Mouse (Mus musculus) spleen, embryonic (tissue): ENCODE results near the gene Atp2b1.

Experiments
- CTCF ChIA-PET: fragments of 350-600 bp; sonication (Branson Sonifier 250); formaldehyde crosslinking; loops from one replicate; lab custom pipeline; 2022; lab: Charles Lee

Atp2b1 gene

DNA sequence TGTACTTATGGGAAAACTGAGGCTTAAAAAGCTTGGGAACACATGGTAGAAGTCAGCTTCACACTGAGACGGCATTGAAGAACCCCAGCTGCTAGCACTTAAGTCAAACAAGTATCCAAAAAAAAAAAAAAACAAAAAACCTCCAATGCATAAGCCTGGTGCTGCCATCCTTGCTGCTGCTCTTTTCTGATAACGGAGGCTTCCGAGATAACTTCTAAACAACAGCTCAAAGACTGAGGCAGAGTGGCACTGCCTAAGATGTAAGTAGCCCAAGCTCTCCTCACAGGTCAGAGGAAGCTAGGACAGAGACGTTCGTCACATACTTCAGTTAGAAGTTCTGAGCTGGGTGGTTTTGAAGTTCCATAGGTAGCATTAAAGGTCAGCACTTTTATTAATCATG is 113.3 kb downstream of the Atp2b1 start:
- CTCF ChIA-PET: no interaction called here

DNA sequence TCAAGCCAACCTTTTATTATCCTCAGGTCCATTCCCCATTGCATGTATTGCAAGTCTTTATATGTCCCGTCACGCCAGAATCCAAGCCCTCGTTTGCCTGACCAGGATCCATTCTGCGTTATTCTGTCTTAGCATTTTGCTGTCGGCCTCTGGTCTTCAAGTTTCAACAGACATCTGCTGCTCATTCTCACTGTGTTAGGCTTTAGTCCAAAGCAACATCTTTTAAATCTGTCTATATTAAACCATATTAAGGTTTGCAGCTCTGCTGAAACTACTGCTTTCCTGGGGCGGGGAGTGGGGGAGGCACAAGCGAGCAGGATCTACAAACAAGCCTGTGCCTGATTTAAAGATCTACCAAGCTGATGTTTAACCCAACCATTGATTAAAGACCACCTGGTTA is 115.6 kb downstream of the Atp2b1 start:
- CTCF ChIA-PET: no interaction called here

DNA sequence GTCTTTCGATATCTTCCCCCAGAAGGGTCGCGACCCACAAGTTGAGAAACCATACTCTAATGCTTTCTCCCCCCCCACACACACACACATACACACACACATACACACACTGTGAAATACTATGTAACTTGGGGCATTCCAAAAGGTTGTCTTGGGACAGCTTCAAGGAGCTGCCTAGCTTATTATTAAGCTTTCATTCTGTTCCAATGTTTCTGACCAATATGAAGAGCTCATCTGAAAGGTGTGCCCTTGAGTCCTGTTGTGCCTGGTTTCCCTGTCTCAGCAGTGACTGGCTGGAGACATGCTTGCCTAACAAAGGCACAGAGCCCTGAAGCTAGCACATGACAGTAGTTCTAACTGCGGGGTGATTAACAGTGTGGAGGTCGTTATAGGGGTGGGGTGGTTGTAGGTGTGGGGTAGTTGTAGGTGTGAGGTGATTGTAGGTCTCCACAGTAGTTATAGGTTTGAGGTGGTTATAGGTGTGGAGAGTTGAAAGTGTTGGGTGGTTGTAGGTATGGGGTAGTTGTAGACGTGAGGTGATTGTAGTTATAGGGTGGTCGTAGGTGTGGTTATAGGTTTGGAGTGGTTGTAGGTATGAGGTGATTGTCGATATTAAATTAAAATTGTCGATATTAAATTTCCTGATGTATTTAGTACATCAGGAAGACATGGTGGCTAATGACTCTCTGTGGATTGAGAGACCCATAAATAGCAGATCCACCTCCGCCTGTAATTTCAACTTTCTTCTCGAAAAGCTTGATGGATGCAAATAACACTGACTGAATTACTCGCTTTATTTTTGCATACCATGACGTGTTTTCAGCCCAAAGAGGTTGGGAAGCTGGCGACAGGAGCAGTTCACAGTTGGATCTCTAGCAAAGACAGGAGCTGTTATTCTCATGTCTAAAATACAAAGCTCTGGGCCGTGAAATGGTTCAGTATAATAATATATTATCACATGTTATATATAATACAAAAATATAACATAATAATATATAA is 119.9 kb downstream of the Atp2b1 start:
- CTCF ChIA-PET: no interaction called here

DNA sequence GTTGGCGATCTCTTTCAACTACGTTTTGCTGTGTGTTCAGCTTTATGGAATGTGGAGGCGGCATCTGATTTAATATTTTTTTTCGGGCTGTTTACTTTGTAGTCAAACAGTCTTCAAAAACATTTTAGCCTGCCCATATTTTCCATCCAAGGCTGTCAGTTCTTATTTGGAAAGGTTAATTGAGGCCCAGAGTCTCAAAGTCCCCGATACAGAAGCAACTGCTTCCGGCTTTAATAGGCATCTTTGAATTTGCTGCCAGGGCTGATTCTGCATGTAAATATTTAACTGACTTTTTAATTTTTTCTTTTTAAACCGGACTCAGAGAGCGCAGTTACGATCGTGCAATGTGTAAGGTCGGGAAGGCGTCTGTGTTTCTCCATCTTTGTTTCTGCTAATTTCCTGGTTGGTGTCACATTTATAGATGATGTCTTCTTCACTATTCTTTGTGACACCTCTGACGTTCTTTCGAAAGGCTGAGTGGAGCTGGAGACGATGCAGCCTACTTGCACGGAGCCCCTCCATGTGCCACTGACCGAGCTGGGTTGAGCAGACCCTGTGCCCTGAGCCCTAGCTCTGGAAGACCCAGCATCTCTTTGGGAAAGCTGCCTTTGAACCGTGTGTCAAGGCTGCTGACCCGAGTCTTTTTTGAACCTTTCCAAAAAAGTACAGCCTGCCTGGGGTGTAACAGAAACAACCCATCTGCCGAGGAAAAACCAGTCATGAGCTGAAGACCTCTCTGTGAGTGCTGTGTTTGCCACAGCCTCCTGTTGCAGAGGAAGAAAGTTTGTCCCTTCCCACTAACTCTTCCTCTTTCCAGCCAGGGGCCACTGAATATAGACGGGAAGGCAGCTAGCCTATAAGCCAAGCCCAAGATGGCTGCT is 123.2 kb downstream of the Atp2b1 start:
- CTCF ChIA-PET: interaction anchor here (0.5 kb wide), 1 partner anchor 9 kb away, joined by 3 read pairs; no protein-coding TSS in a partner anchor

DNA sequence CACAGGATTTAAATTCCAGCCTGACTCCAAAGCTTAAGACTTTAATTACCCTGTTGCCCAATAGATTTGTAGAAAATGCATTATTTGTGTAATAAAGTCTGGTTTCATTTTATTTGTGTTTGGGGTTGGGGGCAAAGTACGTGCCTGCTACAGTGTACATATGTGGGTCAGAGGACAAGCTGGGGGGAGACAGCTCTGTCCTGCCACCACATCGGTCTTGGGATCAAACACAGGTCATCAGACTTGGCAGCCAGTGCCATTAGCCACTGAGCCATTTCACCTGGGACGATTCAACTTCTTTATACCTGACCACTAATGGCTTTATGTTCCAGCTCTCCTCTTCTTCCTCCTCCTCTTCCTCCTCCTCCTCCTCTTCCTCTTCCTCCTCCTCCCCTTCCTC is 124.7 kb downstream of the Atp2b1 start:
- CTCF ChIA-PET: no interaction called here

DNA sequence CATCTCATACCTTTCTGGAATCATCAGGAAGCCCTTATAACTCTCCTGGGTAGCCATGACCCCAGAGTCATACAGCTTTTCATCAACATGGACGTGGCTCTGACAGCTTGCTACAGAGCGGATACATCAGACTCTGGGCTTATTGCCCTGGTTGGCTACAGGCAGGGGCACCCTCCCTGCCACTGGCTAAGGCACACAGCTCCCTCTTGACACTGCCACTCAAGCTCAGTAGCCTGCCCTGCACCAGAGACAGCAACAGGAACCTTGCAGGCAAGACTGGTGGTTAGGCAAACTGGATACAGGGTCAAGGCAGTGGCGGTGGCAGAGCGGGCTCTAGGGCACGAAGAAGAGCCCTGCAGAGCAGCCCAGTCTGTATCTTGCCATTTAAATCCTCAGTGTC is 126.0 kb downstream of the Atp2b1 start:
- CTCF ChIA-PET: no interaction called here

DNA sequence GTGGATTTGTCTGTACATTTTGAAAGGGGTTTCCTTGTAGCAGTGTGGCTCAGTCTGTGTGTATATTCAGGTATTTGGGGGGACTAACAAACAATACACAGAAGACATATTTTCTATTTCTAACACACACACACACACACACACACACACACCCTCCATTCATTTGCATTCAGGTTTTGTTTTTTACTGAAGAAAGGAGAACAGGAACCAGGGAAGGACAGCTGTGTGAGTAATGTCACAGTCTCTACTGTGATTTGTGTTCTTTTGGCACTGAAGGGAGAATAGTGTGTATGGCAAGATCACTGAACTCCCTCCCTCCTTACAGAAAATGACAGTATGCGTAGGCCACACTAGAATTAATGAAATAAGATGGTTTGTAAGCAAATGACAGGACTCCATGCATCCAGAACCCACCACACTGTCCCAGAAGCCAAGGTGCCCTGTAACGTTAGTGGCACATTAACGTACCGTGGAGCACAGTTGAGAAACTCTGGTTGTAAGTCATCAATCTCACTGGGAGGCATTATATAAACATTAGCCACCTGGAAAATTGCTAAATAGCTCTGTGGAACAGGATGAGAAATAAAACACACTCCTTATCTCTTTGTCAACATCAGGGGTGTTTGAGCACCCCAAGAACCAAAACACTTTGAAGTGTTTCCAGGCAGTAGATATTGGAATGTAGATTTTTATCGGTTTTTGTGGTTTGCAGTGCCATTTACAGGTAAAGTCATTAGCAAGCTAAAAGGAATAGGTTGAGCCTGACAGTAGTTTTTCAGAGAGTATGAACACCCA is 132.7 kb downstream of the Atp2b1 start:
- CTCF ChIA-PET: no interaction called here

DNA sequence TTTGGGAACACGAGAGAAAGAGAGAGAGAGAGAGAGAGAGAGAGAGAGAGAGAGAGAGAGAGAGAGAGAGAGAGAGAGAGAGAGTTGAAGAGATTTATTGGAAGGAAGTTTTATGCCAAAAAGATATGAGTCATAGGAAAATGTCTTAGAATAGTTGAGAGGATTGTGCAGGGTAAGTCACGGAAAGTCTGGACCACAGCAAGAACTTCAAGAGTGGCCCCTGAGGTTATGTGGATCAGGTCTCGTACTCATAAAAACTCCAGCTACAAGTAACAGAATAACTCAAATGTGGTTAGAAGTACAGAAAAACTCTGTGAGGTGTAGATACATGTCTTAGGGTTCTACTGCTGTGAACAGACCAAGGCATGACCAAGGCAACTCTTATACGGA is 133.3 kb downstream of the Atp2b1 start:
- CTCF ChIA-PET: no interaction called here

DNA sequence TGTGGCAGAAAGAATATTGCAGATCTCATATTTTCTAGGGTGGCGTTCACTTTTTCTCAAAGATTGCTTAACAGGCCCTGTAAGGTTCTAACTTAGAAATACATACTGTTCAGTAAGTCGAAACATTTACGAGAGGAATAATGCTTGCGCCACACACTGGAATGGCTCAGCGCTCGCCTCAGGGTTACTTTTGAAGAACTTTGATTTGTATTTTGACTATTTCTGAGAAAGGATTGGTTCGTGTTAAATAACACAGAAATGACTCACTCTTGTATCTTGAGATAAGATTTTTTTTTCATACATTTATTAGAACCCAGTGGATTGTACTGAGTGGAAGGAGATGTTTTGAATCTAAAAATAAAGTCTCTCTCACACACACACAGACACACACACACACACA is 135.9 kb downstream of the Atp2b1 start:
- CTCF ChIA-PET: no interaction called here

DNA sequence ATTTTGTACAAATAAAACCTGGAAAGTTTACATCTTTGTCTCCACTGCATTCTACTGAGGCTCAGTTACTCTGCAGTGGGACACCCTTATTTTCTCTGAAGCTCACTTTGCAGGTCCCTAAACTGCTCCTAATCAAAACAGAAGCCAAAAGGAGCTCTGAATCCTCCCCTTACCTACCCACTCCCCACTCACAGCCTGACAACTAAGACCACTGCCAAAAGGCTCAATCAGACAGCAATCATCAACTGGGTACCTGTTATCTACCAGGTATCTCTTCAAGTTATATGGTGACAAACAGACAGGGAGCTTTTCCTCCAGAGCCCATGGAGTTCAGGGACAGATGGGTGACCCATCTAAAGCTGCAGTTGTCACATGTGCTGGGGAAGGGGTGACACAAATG is 138.9 kb downstream of the Atp2b1 start:
- CTCF ChIA-PET: interaction anchor here (0.5 kb wide), 1 partner anchor 310 kb away, joined by 9 read pairs; no protein-coding TSS in a partner anchor

DNA sequence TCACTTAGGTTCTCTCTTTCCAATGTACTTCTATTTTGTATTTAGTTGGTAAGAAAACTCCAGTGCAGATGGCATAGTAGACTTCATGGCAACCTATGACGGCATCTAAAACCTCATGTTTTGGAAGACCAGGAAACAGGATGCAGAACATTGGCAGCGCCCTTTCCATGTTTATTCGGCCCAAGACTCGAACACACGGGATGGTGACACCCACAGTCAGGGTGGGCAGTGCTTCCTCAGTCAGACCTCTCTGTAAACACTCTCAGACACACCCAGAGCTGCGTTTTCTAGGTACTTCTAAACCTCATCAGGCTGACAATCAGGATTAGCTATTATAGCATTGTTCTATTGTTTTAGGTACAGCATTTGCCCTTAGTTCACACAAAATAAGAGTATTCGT is 146.4 kb downstream of the Atp2b1 start:
- CTCF ChIA-PET: no interaction called here

DNA sequence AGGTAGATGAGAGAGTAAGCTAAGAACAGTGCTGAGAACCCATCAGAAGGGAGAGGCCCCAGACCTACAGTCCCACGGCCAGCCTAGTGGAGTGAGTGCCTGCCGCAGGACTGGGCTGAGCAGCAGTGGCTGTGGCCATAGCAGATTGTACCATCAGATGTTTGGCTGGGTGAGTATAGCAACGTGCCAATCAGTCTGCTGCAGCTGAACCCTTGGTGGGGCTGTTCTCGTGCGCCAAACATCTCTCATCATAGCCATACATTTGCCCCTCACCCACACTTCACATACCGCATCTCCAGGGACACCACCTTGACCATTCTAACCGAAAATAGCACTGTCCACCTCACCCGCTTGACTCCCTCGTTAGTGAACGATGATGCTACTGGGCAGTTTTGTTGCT is 147.2 kb downstream of the Atp2b1 start:
- CTCF ChIA-PET: no interaction called here

DNA sequence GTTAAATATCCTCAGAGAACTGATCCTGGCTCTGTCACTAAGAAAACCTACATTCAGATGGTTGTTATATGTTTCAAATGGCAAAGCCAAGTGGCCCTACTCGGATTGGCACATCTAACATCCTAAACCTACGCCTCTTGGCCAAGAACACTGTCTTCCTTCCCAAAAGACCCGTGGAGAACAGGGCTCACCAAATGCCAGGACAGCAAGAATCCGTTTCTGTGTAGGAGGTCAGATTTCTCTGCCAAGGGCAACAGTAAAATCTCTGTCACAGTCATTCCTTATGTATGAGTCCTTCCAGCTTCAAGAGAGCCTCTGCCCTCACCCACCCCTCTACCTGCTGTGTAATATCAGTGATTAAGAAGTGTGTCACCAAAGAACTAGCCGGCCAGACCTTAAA is 148.3 kb downstream of the Atp2b1 start:
- CTCF ChIA-PET: no interaction called here
